Mouse (Mus musculus): ENCODE measurements at regions not wholly inside any gene's neighbourhood (a gene's known extent, or its start where the extent isn't known, plus 50 kb on each side); places are given as distances from the start of the nearest gene placed in this dataset.

- no peak for TF ChIP-seq POLR2A (IDR thresholded peaks at IDR 0.05; ENCODE audit: extremely low read depth, insufficient read depth, low read length)
- TF ChIP-seq CTCF (IDR thresholded peaks at IDR 0.05; ENCODE audit: low read depth, low read length) = no peak
Measured at GRCm38 (mm10) chr12:15536247-15536646, 280.5 kb downstream of the Trib2 start.

All from liver, adult 2 months (tissue).